Mouse (Mus musculus) urinary bladder, adult 2 months (tissue): ENCODE measurements around the gene Ankrd44. TPM values are rescaled to one million over a fixed set of nuclear protein-coding genes. Genes with fewer than 3 reads are reported as not detected.

ENCODE experiments used
- DNase-seq: peaks from one replicate; pipeline ENCODE4 v3.0.0; 2022; ENCODE audit warnings: low spot score
- polyA plus RNA-seq: library from polyadenylated mRNA; depleted of rRNA; stranded (reverse); fragments of >200 nt; gene quantifications from 2 replicates; pipeline ENCODE4 v1.2.3, GENCODE M21; 2012

Ankrd44 gene
- polyA plus RNA-seq, 1 experiment: 30.7 TPM

- DNase-seq: no peak
These were observed 163.9 kb downstream of the Ankrd44 start for GRCm38 (mm10) chr1:54762216-54762807.

DNA sequence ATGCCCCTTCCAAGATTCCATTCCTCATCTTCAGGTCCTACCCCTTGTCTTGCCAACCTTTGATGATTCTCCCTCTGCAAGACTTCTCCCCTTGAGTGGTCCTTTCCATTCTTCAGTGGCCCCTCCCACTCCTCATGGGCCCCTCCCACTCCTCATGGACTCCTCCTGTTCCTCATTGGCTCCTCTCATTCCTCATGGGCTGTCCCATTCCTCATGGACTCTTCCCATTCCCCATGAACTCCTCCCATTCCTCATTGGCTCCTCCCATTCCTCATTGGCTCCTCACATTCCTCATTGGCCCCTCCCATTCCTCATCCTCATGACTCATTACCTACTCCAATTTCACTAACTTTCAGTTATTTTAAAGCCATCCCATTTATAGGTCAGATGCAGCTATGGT is 166.3 kb downstream of the Ankrd44 start:
- no peak for DNase-seq

- no peak for DNase-seq
These were observed 168.9 kb downstream of the Ankrd44 start for GRCm38 (mm10) chr1:54757291-54757690.

- no peak for DNase-seq
These were observed 170.4 kb downstream of the Ankrd44 start for GRCm38 (mm10) chr1:54755690-54756365.

GRCm38 (mm10) chr1:54749961-54750360 is 176.2 kb downstream of the Ankrd44 start:
- DNase-seq: no peak

DNA sequence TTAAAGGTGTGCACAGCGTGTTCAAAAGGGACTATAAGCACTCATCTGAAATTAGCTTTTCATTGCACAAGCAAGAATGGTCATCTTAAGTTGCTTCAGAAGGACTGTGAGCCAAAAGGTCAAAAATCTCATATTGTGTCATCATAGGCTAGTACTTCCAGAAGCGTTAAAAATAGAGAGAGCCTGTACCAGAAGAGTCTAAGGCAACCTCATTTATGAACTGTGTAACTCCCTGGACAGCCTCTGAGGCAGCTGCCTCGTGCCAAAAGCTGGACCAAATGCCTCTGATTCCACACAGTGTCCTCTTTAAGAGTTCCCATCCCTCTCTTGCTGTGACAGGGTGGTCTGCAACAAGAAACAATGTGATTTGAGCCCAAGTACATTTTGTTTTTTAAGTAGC is 176.7 kb downstream of the Ankrd44 start:
- no peak for DNase-seq

- no peak for DNase-seq
These were observed 178.3 kb downstream of the Ankrd44 start for GRCm38 (mm10) chr1:54747785-54748420.

DNA sequence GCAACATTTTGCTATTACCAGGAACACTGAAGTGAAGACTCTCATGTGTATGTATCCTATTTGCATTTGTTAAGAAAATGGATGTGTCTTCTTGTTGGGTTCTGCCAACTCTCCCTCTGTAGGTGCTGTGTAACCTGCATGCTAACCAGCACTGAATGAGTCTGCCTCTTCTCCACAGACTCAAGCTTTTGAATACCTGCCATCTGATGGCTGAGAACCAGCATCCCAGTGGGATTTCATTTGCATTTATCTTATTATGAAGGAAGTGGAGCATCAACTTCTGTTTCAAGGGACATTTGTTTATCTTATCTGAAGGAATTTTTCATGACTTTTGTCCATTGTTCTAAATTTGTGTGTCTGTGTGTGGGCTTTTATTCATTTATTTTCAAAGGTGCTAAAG is 180.5 kb downstream of the Ankrd44 start:
- DNase-seq: no peak

DNA sequence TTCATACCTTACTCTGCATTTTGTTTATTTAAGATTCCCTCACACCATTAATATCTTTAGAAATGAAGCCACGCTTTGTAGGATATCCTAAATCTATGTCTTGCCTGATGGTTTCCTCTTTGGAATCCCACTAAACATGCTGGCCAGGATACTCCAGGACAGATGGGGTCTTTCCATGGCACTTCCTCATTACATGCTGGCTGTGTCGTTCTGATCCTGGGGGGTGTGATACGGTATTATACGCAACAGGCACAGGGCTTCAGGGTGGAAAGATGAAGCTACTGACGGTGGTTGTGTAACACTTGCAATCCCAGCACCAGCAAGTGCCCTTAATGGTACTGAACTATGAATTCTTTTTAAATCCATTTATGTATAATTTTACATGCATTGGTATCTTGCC is 182.0 kb downstream of the Ankrd44 start:
- DNase-seq: no peak

- no peak for DNase-seq
These were observed 183.1 kb downstream of the Ankrd44 start for GRCm38 (mm10) chr1:54743072-54743471.

DNA sequence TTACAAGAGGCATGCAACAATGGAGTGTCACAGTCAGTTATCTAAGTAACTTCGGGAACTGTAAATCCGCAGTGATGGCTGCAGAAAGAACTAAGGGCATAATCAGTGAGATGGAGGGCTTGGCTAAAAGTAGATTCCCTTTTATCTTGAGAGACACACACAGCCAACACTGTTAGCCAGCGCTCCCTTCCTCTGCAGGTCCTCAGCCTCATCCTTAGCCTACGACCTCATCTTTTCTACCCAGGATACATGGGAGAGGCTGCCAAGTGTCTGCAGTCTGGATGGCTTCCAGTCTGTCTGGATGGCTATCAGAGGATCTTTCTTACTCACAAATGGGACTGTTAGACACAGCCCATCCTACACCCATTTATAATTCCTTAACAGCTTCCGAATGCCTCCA is 185.3 kb downstream of the Ankrd44 start:
- DNase-seq: no peak

GRCm38 (mm10) chr1:54737472-54737871 is 188.7 kb downstream of the Ankrd44 start:
- DNase-seq: no peak

DNA sequence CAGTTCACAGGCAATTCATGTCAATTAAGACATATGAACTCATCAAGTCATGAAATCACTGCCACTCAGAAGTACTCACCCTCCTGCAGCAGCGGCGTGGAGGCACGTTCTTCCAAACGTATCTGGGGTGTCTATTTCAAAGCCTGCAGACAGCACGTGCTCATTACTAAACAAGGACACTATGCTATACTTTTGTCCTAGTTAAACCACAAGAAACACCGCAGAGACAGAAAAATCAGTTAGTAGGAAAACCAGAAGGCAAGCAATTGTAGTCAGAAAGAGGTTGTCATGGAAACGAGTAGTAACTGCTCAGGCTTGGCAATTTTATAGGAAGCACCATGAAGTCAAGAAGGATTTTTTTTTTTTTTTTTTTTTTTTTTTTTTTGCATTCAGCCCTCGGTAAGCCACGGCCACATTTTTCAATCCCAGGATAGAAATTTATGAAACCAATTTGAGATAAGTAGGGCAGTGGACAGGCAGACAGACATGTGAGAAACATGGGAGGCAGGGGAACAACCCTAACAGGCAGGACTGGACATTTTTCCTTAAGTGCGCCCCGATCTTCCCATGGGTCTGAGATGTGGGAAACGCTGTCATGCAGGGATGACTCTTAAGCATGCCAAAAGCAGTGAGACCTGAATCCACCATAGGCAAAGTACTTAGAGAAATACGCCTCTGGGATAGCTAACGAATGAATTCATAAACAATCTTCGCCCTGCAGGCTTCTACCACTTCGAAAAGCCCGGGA is 191.1 kb downstream of the Ankrd44 start:
- no peak for DNase-seq

DNA sequence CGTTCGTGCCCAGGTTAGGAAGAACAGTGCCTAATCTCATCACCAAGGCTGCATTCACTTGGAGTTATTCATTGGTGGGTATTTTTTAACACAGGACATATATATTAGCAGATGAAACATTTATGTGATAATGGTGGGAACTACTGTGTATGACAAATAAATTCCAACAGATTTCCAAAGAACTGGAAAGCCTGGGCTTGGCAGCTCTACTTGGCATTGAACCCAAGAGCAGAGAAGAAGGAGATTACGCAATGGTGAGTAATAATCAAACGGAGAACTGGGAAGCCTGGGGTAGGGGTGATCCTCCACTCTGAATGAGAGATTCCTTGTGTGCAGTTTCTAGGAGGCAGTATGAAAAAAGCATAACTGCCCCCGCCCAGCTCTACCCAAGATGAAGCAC is 196.9 kb downstream of the Ankrd44 start:
- DNase-seq: no peak

GRCm38 (mm10) chr1:54726555-54726954 is 199.6 kb downstream of the Ankrd44 start:
- DNase-seq: no peak

- no peak for DNase-seq
These were observed 209.3 kb downstream of the Ankrd44 start for GRCm38 (mm10) chr1:54716921-54717320.

DNA sequence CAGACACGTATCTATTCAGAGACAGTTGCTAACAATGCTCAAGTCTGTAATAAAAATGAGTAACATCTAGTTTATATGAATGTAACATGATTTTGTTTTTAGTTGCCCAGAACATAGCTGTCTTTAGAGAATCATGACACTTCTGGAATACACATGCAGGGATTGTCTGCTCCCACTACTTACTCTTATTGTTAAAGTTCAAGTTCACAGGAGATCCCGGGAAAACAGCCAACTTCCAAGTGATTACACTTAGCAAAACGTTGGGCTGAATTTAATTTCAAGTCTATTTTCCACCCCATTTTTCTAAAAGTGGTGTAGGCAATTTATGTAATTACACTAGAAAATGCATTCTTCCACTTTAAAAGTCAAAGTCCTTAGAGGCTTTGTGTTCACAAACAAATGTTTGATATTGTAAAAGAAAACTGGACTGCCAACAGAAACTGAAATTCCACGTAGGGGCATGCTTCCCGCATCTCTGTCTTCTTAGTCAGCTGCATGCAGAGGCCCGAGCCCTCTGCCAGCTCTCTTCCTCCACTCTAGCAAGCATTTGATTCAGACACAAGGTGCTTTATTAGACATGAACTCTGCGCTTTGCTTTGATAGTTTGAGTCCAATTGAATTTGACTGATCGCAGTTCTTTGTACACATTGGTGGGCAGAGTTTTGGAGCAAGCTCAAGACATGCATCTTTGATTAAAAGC is 211.0 kb downstream of the Ankrd44 start:
- DNase-seq: no peak

GRCm38 (mm10) chr1:54713231-54714173 is 212.7 kb downstream of the Ankrd44 start:
- no peak for DNase-seq

DNA sequence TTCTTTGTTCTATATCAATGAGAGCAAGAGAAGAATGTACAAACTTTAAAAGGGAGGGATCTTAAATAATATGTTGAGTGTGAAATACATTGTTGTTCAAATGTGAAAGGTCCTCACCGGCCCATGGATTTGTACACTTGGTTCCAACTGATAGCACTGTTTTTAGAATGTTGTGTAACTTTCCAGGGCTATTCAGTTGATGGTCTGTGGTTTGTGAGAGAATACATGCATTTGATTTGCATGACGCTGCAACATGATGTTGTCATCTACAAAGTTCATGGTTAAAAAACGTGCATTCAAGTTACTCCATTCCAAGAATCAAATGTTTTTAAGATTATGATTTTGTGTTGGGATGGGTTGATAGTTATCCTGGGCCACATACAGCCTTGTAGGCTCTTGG is 214.6 kb downstream of the Ankrd44 start:
- no peak for DNase-seq

GRCm38 (mm10) chr1:54710550-54710949 is 215.6 kb downstream of the Ankrd44 start:
- no peak for DNase-seq
